Mouse (Mus musculus): ENCODE measurements around the gene Mlc1.

Mlc1 gene

GRCm38 (mm10) chr15:88936619-88937290 lies 42.1 kb downstream of the Mlc1 start:
- peak; percentile 7 for DNase-seq (ENCODE audit: low read depth)

- no peak for DNase-seq (ENCODE audit: low read depth)
Measured at GRCm38 (mm10) chr15:88934141-88934540, 44.7 kb downstream of the Mlc1 start.

GRCm38 (mm10) chr15:88932667-88933066 lies 46.1 kb downstream of the Mlc1 start:
- no peak for DNase-seq (ENCODE audit: low read depth)

GRCm38 (mm10) chr15:88921992-88922310 lies 56.9 kb downstream of the Mlc1 start:
- DNase-seq (ENCODE audit: low read depth) = no peak

- peak; percentile 69 for DNase-seq (ENCODE audit: low read depth)
Measured at GRCm38 (mm10) chr15:88921131-88921991, 57.4 kb downstream of the Mlc1 start.

- no peak for DNase-seq (ENCODE audit: low read depth)
Measured at GRCm38 (mm10) chr15:88920065-88920464, 58.7 kb downstream of the Mlc1 start.

- DNase-seq (ENCODE audit: low read depth) = no peak
Measured at GRCm38 (mm10) chr15:88919328-88919727, 59.5 kb downstream of the Mlc1 start.

- DNase-seq (ENCODE audit: low read depth) = no peak
Measured at GRCm38 (mm10) chr15:88917126-88917525, 61.7 kb downstream of the Mlc1 start.

GRCm38 (mm10) chr15:88916366-88916765 lies 62.4 kb downstream of the Mlc1 start:
- no peak for DNase-seq (ENCODE audit: low read depth)

GRCm38 (mm10) chr15:88915046-88915445 lies 63.8 kb downstream of the Mlc1 start:
- no peak for DNase-seq (ENCODE audit: low read depth)

- no peak for DNase-seq (ENCODE audit: low read depth)
Measured at GRCm38 (mm10) chr15:88906347-88906746, 72.5 kb downstream of the Mlc1 start.
